ENCODE assay signal across 16 mouse cellular contexts in the genomic region with DNA sequence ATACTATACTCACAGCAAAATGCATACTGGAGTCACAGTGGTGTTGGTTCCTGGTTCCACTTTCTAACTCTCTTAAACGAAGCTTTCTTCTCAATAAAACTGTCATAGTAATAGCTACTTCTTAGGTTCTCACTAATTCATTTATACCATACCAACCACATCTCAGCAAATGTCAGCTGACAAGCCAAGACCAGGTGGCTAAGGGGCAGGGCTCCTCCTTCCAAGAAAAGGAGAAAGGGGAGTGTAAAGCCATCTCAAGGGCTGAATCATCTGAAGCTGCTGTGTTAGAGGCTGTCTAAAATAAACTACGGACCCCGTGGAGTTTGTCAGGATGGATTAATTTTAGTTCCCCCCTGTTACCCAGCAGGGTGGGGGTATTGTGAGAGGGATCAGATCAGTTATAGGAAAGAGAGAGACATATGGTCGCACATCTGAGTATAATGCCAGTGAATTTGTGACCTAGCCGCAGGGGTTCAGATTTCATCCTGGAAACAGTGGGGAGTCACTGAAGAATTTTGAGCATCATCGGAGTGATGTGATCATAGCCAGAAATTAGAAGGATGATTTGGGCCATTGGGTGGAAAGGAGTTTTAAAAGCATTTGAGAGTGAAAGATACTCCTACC. TPM values are rescaled to one million over a fixed set of nuclear protein-coding genes. Genes with fewer than 3 reads are reported as not detected.
"Had no signal": no experiment of that assay in that cellular context is flagged by ENCODE, and none has a peak within 500 bp of the region (broad histone marks: within the 10 kb centered on the region; RNA-seq: fewer than 3 reads in every experiment).

No protein-coding gene starts in this region.

- H3K9me3 ChIP-seq: limb, embryonic 12.5 days; limb, embryonic 15.5 days; neural tube, embryonic 15.5 days had no signal

- DNase-seq: kidney, adult 11 months; kidney, adult 8-10 months; kidney, postnatal 14 days; kidney, postnatal 4 days; left cerebral cortex, postnatal 4 days; liver, postnatal 0 days; lung, embryonic 14.5 days; thymus, adult 18-20 months; thymus, postnatal 36 days had no signal

- H3K9ac ChIP-seq: limb, embryonic 12.5 days; limb, embryonic 15.5 days; liver, embryonic 14.5 days; liver, postnatal 0 days; lung, embryonic 14.5 days; neural tube, embryonic 15.5 days had no signal

- H3K27me3 ChIP-seq: neural tube, embryonic 15.5 days had no signal

- ATAC-seq: liver, postnatal 0 days; lung, postnatal 0 days had no signal

- H3K27ac ChIP-seq: limb, embryonic 12.5 days; limb, embryonic 15.5 days; liver, embryonic 14.5 days; macrophage had no signal

- H3K4me3 ChIP-seq: limb, embryonic 12.5 days; limb, embryonic 15.5 days; neural tube, embryonic 15.5 days had no signal

- H3K36me3 ChIP-seq: limb, embryonic 12.5 days; limb, embryonic 15.5 days; neural tube, embryonic 15.5 days had no signal

RNA-seq across cellular contexts. Expression of gene Enho, which starts 1.2 kb away (rescaled TPM):
- total RNA-seq: megakaryocyte, adult 5-6 weeks had no signal

RNA-seq across cellular contexts. Expression of gene Cntfr, which starts 55.6 kb away (rescaled TPM):
- total RNA-seq: megakaryocyte, adult 5-6 weeks had no signal
- polyA plus RNA-seq: macrophage had no signal
